Mouse (Mus musculus): ENCODE measurements around the gene Pde11a.

The Pde11a gene

GRCm38 (mm10) chr2:76058661-76059467, 279.7 kb downstream of the Pde11a start:
- DNase-seq (ENCODE audit: low read depth, low spot score): no peak

GRCm38 (mm10) chr2:76057555-76057954, 281.0 kb downstream of the Pde11a start:
- DNase-seq (ENCODE audit: low read depth, low spot score): no peak

GRCm38 (mm10) chr2:76053748-76054331, 284.7 kb downstream of the Pde11a start:
- DNase-seq (ENCODE audit: low read depth, low spot score): no peak

- no peak for DNase-seq (ENCODE audit: low read depth, low spot score)
These were observed 285.6 kb downstream of the Pde11a start for GRCm38 (mm10) chr2:76052897-76053505.

GRCm38 (mm10) chr2:76051385-76051784, 287.2 kb downstream of the Pde11a start:
- DNase-seq (ENCODE audit: low read depth, low spot score): no peak

GRCm38 (mm10) chr2:76050911-76051310, 287.7 kb downstream of the Pde11a start:
- no peak for DNase-seq (ENCODE audit: low read depth, low spot score)

GRCm38 (mm10) chr2:76050092-76050491, 288.5 kb downstream of the Pde11a start:
- peak; percentile 91 for DNase-seq (ENCODE audit: low read depth, low spot score)

GRCm38 (mm10) chr2:76049529-76049928, 289.0 kb downstream of the Pde11a start:
- DNase-seq (ENCODE audit: low read depth, low spot score): no peak

GRCm38 (mm10) chr2:76047740-76048139, 290.8 kb downstream of the Pde11a start:
- DNase-seq (ENCODE audit: low read depth, low spot score): no peak

- no peak for DNase-seq (ENCODE audit: low read depth, low spot score)
These were observed 296.4 kb downstream of the Pde11a start for GRCm38 (mm10) chr2:76042210-76042609.

- no peak for DNase-seq (ENCODE audit: low read depth, low spot score)
These were observed 298.5 kb downstream of the Pde11a start for GRCm38 (mm10) chr2:76040116-76040515.

- DNase-seq (ENCODE audit: low read depth, low spot score): peak; percentile 40
These were observed 308.5 kb downstream of the Pde11a start for GRCm38 (mm10) chr2:76030080-76030479.

GRCm38 (mm10) chr2:76029081-76029901, 309.3 kb downstream of the Pde11a start:
- peak; percentile 47 for DNase-seq (ENCODE audit: low read depth, low spot score)

- no peak for DNase-seq (ENCODE audit: low read depth, low spot score)
These were observed 321.7 kb downstream of the Pde11a start for GRCm38 (mm10) chr2:76016890-76017289.

- DNase-seq (ENCODE audit: low read depth, low spot score): no peak
These were observed 322.4 kb downstream of the Pde11a start for GRCm38 (mm10) chr2:76016136-76016535.

- no peak for DNase-seq (ENCODE audit: low read depth, low spot score)
These were observed 323.1 kb downstream of the Pde11a start for GRCm38 (mm10) chr2:76015460-76015859.

GRCm38 (mm10) chr2:76014659-76015058, 323.9 kb downstream of the Pde11a start:
- DNase-seq (ENCODE audit: low read depth, low spot score): no peak

GRCm38 (mm10) chr2:76006194-76006593, 332.4 kb downstream of the Pde11a start:
- peak; percentile 66 for DNase-seq (ENCODE audit: low read depth, low spot score)

- DNase-seq (ENCODE audit: low read depth, low spot score): no peak
These were observed 335.7 kb downstream of the Pde11a start for GRCm38 (mm10) chr2:76002899-76003298.

- DNase-seq (ENCODE audit: low read depth, low spot score): peak; percentile 75
These were observed 337.2 kb downstream of the Pde11a start for GRCm38 (mm10) chr2:76001392-76001791.

- no peak for DNase-seq (ENCODE audit: low read depth, low spot score)
These were observed 338.9 kb downstream of the Pde11a start for GRCm38 (mm10) chr2:75999636-76000035.

- DNase-seq (ENCODE audit: low read depth, low spot score): no peak
These were observed 339.9 kb downstream of the Pde11a start for GRCm38 (mm10) chr2:75998692-75999091.

Data from ZHBTc4 (cell line).